Mouse (Mus musculus) adrenal gland, adult (tissue): ENCODE data around the gene Rassf3.

Source experiments
- DNase-seq, 2 experiments: peaks; one replicate each; pipeline ENCODE4 v3.0.0; 2022 to 2023; ENCODE audit warnings: low spot score in 1 of 2; ENCODE audit not compliant: inconsistent age in 2 of 2

The Rassf3 gene

DNA sequence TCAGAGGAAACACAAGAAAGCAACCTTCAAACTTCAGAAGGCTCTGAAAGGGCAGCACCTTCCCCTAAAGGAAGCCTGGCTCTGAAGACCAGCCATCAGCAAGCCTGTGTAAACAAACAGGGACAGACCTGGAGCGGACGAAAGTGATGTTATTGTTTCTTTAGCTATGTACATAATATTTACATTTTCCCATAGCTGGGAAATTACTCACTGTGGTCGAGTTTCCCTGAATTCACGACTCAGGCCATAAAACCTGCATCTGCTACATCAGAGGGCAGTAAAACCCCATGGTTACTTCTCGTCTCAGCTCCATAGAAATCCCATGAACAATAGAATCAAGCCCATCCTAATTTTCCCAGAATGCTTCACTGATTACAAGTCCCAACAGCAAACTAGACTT lies 11.1 kb downstream of the Rassf3 start:
- no peak for DNase-seq

DNA sequence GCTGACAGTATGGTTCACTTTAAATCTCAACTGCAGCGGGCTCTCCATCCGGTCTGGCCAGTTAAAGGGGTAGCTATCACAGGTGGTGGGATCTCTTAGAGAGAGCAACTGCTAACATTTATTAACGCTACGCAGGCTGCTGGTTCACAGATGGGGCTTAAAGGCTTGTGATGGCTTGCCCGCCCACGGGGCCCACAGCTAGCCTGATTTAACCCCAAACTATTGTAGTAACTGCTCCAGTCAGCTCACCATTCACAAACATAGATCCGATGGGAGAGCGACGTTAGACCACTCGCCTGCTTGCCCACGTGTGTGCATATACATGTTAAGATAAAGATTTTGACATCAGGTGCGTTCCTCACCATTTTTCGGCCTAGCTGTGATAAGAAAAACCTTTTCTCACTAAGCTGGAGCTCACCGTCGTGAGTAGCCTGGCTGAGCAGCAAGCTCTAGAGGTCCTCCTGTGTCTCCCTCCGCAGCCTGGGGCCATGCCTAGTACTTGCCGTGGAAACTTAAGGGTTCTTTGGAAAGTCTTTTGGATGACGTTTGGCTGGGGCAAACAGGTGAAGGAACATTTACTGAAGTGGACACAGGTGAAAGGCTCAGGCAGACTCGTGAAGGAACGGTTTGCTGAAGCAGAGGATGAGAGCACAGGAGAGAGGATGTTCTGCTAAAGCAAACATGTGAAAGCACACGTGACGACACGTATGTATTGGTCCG lies 13.8 kb downstream of the Rassf3 start:
- no peak for DNase-seq

DNA sequence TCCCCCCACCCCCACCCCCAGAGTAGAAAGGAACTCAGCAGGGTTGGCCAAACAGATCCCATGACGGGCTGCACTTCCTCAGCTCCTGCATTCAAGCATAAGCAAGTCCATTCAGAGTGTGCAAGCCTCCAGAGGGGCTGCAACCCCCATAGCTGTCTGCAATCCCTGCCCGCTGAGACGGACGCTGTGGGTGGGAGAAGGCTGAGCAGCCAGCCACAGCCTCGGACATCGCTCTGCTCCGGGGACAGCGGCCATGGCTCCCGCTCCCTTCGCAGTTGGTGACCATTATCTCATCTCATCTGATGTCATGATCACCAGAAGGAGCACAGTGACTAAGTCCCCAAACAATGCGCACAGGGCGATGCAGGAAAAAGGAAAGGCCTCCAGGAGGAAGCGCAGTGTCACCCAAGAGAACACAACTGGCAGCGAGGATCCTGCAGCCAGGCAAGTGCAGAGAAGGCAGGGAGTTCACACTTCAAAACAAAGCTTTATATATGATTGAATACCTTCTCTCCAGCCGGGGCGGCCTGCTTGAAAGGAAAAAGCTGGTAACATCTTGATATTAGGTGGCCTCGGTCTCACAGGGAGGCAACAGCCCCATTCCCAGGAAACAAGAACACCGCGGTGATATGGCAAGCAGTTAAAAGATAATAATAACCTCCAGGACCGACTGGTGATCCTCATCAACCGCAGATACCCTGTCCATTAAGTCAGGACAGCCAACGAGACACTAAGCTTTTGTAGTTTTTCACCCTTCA lies 14.6 kb downstream of the Rassf3 start:
- DNase-seq, result peak; percentile 84 to 92

DNA sequence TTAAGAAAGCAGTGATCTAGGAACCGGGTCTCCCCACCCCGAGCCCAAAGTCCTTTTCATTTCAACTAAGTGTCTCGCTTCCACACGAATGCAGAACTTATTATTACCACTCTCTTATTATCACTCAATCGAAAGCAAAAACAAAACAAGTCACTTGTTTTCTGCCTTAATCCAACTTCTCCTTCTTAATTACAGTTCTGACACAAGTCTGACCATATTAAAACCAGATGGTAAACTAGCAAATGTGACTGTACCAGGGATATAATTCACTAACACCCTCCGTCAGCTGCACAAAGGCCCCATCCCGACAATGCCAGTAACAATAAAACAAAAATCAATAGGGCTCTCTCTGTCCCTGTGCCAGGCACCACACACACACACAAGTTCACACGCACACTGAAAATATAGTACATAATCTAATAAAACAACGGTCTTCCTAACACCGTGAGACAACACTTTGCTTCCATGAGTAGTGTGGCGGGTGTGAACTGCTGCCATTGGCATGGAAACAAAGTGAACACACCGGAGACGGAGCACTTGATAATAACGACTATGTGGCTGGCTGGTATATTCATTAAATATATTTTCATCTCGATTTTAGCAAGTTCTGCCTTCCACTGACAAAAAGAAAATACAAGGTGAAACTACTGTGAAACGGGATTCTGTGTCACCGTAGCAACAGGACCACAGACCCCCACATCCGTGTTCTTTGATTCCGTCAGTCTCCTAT lies 16.9 kb downstream of the Rassf3 start:
- DNase-seq, result no peak

DNA sequence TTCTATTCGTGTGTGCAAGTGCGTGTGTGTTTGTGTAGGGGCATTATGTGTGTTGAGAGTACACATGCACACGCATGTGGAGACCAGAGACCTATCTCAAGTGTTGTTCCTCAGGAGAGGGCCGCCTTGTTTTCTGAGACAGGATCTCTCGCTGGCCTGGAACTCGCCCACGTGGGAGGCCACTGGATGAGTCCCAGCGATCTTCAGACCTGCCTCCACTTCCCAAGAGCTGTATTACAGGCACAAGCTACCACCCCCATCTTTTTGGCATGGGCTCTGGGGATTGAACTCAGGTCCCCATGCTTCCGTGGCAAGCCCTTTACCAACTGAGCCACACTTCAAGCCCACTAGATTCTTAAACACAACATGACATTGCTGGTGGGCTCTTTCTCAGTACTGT lies 17.7 kb downstream of the Rassf3 start:
- no peak for DNase-seq

DNA sequence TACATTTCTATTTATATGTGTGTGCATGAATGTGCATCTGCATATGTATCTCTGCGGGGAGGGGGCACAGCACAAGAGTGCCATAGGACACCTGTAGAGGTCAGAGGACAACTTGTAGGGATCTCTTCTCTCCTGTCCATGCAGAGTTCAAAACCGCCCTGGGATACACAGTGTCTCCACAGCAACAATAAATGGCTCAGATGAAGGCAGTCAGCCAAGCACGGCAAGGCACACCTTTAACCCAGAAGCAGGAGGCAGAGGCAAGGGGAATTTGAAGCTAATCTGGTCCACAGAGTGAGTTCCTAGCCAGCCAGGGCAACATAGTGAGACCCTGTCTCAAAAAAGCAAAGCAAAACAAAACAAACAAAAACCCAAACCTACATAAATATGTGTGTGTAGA lies 18.8 kb downstream of the Rassf3 start:
- no peak for DNase-seq

DNA sequence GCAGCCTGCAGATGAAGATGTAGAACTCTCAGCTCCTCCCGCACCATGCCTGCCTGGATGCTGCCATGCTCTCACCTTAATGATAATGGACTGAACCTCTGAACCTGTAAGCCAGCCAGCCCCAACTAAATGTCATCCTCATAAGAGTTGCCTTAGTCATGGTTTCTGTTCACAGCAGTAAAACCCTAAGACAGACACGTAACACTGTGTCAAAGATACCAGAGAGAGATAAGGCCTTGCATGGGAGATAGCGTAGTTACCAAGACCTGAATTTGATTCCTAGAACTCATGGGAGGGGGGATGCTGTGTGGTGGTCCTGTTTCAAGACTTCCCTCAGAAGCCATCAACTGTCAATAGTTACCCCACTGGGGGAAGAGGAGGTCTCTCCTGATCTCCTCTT lies 20.6 kb downstream of the Rassf3 start:
- DNase-seq, result no peak

DNA sequence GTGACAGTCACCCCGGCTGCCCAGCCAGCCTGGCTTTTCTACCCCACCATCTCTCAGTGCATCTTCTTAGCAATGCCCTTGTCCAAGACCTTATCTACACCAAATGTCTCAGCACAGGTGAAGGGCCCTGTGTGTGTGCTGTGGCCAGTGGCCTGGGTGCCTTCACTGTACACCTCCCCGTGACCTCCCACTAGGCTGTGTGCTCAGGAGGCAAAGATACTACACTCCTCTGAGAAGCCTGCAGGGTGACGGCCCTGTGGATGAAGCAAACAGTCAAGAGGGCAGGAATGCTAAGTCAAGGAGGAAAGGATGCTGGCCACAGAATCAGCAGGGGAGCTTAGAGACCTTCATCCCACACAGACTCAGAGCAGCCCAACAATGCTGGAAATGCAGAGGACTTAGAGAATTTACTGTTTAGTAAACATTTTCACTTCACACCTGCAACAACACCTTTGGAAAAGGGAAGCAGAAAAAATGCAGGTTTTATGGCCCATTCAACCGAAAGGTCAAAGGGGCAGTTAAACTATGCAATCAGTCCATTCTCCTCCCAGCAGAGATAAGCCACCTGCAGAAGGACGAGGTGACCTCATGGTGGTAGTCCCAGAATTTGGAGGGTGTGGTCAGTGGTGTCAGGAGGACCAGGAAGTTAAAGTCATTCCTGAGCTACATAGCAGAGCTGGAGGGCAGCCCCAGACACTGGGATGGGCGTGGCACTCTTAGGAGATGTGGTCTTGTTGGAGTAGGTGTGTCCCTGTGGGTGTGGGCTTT lies 21.3 kb downstream of the Rassf3 start:
- DNase-seq, result no peak

DNA sequence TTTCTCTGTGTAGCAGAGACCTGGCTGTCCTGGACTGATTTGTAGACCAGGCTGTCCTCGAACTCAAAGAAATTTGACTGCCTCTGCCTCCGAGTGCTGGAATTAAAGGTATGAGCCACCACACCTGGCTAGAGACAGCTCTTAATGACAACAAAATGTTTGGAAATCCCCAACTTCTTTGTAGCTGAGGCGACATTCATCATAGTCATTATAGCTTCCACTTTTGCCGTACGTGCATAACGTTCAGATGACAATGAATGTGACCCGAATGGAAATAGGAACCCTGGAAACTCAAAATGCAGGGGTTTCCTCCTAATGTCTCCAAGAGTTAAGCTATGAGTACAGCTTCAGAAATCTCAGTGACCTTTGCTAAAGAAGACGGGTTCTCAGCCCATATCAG lies 22.1 kb downstream of the Rassf3 start:
- DNase-seq, result no peak

DNA sequence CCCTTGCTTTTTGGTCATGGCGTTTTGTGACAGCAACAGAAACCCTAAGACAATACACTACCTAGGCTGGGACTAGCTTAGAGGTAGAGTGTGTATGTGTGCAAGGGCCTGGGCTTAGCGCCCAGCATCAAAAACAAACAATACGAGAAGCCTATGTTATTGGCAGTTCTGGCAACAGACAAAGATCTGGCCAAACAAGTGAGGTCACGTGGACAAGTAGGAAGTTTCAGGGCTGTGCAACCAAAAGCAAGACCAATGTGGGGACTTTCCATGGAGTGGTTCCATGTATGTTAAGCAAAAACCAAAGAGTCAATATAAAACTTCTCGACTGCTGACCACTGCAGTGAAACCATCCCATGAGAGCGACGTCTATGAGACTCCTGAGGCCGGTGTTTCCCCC lies 30.3 kb downstream of the Rassf3 start:
- DNase-seq, result no peak

DNA sequence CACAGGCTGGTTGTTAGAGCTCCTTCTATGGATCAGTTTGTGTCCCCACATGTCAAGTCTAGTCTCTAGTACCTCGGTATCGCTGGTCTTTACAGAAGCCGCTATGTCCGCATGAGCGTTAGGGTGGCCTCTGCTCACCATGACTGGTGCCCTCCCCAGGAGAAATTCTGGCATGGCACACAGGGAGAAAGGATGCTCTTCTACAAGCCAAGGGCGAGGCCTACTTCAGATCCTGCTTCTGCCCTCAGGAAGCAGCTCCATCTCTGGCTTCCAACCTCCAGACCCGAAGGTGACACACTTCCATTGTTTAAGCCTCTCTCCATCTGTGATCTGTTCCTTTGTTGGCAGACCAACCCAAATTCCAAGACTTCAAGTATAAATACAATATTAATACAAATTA lies 31.9 kb downstream of the Rassf3 start:
- peak in 1 of 2 experiments; percentile 64 for DNase-seq

DNA sequence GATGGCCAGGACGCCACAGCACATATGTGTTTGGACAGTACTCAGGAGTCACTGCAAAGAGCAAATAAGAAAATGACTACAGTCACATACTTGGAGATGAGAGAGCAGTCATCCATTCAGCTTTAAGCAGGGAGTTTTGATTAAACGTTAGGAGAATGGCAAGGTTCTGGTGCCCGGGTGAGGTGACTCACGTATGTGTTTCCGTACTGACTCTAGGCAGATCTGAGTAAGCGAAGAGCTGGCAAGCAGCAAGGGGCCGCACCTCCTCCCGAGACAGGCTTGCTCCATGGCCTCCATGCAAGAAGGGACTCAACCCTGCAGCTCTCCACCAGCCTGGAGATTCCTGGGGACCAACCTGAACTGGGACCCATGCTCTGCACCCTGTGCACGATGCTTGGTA lies 32.4 kb downstream of the Rassf3 start:
- peak; percentile 74 to 84 for DNase-seq

DNA sequence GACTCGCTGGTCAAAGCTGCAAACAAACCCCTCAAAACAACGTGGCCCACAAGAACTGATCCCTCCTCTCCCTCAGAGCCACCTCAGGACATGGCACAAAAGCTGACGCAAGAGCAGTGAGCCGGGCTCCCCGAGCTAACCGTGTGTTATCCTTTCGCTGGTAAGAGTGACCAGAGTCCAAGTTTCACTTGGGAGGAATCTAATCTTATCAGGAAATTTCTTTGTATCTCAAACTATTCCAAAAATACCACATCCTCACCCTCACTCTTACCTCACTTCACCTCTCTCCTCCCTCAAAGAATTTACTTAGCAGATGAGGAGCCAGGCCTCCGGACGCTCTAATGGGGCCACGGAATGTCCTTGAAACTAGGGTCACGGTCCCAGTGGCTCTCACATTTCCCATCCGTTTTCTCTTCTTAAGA lies 36.8 kb downstream of the Rassf3 start:
- DNase-seq, result peak in 1 of 2 experiments; percentile 66

DNA sequence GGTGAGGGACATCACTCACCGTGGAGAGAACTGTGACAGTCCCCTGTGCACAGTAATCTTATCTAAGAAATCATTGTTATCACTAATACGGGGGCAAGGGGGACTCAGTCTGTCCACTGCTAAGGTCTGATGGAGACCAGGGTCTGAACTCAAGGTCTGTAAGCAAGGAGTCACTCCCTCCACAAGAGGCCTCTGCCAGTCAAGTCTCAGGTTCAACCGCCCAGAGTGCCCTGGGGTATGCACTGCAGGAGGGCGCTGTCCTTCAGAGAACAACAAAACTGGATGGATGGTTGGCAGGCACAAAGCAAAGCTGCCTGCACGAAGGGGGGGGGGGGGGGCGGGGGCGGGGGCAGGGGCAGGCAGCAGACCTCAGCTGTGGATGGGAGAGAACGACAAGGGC lies 38.0 kb downstream of the Rassf3 start:
- DNase-seq, result no peak

DNA sequence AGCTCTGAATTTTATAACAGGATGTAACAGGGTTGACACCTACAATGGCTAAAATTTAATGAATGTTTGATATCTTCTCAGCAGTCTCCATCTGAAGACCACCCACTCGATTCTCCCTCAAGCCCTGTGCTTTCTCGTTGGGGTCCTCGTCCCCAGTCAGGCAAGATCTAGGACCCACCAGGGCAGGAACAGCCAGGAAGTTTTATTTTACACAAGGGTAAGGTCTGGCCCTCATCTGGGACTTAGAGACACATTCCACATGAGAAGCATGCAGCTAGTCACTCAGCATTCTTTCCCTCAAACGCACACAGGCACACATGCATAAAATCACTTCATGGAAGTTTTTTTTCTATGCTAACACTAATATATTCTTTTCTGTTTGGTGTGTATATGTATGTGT lies 39.5 kb downstream of the Rassf3 start:
- DNase-seq, result no peak

DNA sequence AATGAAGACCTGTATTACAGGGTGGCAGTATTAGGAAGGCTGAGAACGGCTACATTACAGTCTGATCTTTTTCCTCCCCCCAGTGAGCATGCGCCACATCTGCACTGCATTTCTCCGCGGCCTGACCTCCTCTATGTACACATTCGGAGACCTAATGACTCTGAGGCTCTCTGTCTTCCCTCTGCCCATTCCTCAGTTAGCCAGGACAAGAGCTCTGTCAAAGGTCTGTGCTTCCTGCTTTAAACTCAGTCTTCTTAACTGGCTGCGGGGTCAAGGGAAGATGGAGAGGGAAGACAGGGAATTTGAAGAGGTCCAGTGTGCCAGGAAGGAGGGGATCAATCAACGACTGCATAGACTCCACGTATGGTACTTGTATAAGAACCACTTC lies 39.9 kb downstream of the Rassf3 start:
- DNase-seq, result no peak

DNA sequence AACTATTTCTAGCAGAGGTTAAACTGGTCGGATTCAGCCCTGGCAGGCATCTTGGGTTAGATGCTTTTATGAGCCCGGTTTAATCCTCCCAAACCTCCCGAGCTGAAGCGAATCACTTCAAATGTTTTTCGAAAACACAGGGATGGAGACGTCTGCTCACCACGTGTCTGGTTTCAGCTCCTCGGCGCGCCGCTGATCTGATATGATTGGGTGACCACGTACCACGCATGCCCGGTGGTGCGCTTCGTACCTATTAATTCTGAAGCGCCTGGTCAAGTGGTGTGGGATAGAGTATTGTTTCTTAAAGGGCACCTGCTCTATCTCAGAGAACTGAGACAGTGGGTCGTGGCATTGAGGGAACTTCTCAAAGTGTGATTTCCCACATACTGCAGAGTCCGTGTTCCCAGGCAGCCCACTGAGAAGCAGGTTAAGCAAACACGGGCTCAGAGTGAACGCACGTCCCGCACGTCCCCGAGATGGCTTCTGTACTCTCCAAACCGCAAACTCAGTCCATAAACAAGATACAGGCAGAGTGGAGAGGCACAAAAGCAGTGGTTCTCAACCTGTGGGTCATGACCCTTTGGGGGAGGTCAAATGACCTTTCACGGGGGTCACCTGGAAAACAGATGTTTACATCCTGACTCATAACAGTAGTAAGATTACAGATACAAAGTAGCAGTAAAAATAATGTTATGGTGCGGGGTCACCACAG lies 40.4 kb downstream of the Rassf3 start:
- peak; percentile 71 to 82 for DNase-seq

DNA sequence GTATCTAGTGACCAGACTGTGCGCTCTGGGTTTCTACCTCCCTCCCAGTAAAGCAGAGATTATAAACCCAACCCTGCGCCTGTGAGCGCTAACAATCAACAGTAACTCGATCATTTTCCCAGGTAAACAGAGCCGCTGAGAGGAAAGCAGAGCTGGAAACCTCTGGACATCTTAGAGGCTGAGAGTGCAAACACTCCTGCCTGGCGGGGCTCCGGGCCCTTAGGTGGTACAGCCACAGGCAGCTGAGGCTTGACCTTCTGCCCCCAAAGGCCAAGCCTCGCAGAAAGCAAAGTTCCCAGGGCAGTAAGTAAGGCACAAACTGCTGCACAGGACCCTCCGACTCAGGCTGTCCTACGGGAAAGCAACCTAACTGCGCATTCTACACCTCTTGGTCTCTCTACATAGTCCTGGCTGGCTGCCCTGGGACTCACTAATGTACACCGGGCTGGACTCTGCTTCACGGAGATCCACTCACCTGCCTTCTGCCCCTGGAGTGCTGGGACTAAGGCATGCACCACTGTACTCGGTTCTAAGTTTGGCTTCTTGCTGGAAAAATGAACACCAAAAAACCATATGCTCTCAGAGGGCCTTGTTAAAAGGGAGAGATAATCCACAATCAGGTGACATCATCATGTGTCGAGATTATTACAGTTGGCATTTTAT lies 41.6 kb downstream of the Rassf3 start:
- DNase-seq, result no peak

DNA sequence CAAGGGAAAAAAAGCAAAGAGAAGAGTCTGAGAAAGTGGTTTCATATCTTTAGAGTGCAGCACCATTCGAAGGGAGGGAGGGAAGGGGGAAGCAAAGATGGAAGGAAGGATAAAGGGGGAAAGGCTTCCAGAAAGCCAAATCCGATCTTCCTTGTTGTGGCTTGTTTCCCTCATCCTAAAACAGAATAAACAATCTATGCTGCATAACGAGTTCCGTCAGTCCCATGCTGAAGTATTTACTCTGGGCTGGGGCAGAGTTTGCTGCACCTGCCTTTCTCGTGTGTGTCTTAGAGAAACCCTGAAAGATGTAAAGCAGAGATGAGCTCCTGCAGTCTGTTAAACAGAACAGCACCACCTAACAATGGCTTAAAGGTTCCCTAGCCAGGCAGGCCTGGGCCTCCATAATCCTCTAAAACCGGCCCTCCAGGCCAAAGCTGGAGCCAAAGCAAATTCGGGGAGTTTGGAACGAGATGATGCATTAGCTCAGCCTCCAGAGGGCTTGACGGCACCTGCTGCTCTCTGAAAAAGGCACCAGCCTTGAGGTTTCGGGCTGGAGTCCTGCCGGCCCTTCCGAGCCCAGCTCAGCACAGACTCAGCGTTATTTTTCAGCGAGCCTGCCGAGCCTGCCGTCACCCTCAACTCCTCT lies 43.4 kb downstream of the Rassf3 start:
- DNase-seq, result peak; percentile 45 to 72
